Mouse (Mus musculus) cerebellum, adult 11 months (tissue): ENCODE results near the gene Zfp748.
A peak's percentile ranks its signal among the peaks of the same experiment; 100 is the strongest.

Experiments
- DNase-seq: peaks from one replicate; pipeline ENCODE4 v3.0.0; 2022

Gene Zfp748

GRCm38 (mm10) chr13:67553730-67554129, at the start of gene Zfp748:
Gene Zfp748 (minus strand): TSS chr13:67553830.
- DNase-seq: no peak

GRCm38 (mm10) chr13:67572591-67573189, 19.1 kb upstream of the Zfp748 start:
- DNase-seq: no peak

GRCm38 (mm10) chr13:67552505-67553346, 904 bp downstream of the Zfp748 start:
- peak; percentile 83 for DNase-seq

GRCm38 (mm10) chr13:67545941-67546340, 7.7 kb downstream of the Zfp748 start:
- no peak for DNase-seq

GRCm38 (mm10) chr13:67527049-67527730, 26.4 kb downstream of the Zfp748 start:
- no peak for DNase-seq

GRCm38 (mm10) chr13:67525753-67526410, 27.7 kb downstream of the Zfp748 start, which contains the start of the genes Gm26965 and Zfp87:
Gene Gm26965 (minus strand): TSS chr13:67526151.
Gene Zfp87 (minus strand): TSS chr13:67526177.
- peak; percentile 86 for DNase-seq

GRCm38 (mm10) chr13:67500908-67501307, 52.7 kb downstream of the Zfp748 start:
- no peak for DNase-seq

GRCm38 (mm10) chr13:67500084-67500719, 53.4 kb downstream of the Zfp748 start, which contains the start of gene Zfp58:
Gene Zfp58 (minus strand): TSS chr13:67500555.
- DNase-seq: peak; percentile 71

- no peak for DNase-seq
Measured at GRCm38 (mm10) chr13:67495631-67496030, 58.0 kb downstream of the Zfp748 start.
